Mouse (Mus musculus): ENCODE data around the gene Ano6.

- TF ChIP-seq CTCF (IDR thresholded peaks at IDR 0.05; ENCODE audit: low read depth, low read length) (no peak), GATA1 (IDR thresholded peaks at IDR 0.05; ENCODE audit: borderline replicate concordance, low read length) (no peak)
These were observed 33.5 kb upstream of the Ano6 start for GRCm38 (mm10) chr15:95757169-95757568.
